Mouse (Mus musculus) fat pad, adult 2 months (tissue): ENCODE results near the gene Klf12.

Experiments used
- DNase-seq: peaks from one replicate; pipeline ENCODE4 v3.0.0-alpha.2; 2011; ENCODE audit warnings: low read depth, low spot score; ENCODE audit errors: extremely low read depth

Gene Klf12

DNA sequence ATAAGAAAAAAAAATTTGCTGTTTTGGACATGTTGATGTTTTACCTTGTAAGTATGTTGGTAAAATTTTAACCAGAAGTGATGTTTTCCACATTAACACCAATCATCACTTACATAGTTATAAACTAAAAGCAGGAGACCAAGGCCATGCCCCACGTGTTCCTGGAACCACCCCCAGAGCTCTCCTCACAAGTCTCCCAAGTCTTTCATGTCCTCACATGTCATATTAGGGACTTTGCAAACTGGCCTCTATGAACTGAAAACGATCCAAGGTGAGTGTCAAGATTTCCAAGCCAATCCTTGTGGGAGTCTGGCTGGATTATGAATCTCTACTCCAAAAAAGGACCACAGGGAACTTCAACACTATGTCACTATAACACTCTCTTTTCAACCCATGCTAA lies 231.6 kb downstream of the Klf12 start:
- no peak for DNase-seq

DNA sequence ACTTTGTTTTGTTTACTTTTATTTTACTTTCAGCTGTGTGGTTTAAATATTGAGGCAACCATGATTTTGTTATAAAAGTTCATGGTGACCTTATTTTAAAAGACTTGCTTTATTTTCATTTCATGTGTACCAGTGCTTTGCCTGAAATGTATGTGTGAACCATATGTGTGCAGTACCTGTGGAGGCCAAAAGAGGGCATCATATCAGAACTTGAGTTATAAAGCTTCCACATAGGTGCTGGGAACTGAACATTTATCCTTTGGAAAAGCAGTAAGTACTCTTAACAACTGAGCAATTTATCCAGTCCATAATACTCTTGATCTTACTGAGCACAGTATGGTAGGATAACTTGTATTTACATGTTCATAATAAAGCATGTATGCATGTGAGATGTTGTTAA lies 239.0 kb downstream of the Klf12 start:
- no peak for DNase-seq

DNA sequence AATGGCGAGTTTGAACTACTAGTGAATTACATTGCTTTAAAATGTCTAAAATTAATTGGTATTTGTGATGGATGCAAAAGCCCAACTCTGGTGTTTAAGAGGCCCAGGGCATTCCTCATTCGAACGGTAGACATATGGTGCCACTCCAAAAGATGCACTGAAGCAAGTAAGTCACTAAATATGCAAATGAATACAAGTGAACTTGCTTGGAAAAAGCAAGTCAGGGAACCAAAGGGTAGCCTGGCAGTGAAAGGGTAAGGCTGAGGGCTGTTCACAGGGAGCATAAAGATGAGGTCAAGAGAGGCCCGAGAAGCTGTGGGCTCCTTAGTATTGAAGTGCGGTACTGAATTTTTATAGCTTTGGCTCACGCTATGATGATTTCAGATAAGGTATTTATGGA lies 242.7 kb downstream of the Klf12 start:
- DNase-seq = no peak

DNA sequence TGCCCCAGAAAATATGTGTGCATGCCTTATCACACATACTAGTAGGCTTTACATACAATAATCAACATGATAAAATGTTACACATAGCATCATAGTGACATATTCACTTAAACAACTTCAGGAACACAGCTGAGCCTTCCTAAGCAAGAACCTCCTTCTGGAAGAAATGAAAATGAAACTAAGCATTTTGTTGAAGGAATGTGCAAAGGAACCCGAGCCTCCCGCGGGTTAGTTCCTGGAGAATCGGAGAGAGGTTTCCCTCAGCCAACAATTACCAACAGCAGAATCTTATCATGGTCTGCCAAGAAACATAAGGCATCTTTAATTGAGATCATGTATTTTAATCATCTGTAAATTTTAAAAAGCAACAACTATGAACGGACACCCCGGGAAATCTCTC lies 257.8 kb downstream of the Klf12 start:
- no peak for DNase-seq

DNA sequence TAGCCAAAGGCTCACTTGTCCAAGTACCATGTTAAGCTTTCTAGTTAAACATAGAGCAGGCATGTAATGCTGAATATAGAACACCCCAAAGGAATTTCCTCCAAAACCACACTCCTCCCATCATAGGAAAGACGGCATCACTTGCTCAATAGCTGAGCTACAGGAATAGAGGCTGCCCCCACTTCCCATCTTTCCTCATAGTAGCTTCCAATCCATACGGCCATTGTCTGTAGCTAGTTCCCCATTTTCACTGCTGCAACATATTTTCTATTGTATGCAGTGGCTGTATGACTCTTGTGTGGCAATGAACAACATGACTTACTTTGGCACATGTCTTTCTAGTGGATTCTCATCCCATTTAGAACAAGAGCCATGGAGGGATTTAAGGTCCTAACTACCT lies 267.3 kb downstream of the Klf12 start:
- DNase-seq = no peak

DNA sequence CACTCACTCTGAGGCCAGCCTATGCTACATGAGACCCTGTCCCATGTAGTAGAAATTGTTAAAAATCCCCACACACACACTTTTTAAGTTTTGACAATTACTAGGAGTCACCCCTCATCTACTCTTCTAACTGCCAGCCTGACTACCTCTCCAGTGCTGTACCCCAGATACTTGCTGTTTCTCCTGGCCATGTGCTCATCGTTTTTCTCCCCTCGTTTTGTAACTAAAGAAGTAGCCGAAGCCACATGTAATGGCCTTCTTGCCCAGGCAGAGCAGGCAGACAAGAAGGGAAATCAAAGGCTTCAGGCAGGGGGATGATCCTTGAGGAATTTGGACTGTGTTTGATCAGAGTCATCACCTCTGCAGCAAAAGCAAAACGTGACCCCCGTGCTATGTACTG lies 274.0 kb downstream of the Klf12 start:
- DNase-seq = no peak

DNA sequence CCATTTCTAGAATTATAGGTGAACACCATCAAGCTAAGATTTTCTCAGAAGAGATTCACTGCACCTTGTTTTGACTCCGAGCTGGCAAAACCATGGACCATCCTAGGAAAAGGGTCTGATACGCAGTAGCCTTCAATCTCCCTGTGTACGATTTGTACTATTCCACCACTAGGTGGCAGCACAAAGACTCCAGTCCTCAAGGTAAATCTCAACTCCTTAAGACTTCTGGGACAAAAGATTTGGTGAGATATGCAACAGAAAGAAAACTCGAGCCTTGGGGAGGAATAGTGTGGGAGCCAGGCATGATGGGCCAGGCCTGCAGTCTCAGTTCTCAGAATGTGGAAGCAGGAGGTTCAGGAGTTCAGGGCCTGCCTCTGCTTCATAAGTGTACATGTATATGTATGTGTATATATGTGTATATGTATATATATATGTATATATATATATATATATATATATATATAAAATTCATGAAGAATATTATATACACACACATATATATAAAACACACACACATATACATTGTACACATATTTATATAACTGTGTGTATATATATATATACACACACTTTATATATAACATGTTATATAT lies 274.6 kb downstream of the Klf12 start:
- no peak for DNase-seq

DNA sequence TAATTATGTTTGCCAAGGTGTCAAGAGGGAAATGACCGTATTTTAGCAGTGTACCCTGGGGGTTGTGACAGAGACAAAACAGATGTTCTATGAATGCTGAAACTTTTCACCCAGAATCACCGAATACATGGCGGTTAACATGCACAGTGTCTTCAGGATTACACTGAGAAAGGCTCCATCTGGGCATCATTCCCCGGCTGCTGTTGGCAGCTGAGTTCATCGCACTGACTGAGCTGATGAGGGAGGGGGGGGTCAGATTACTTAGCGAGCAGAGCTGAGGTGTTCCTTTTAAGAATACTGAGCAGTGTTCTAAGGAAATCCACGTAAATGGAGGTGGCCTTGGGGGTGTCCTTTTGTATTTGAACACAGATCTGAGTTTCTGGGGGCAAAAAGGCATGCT lies 301.0 kb downstream of the Klf12 start:
- DNase-seq = no peak

DNA sequence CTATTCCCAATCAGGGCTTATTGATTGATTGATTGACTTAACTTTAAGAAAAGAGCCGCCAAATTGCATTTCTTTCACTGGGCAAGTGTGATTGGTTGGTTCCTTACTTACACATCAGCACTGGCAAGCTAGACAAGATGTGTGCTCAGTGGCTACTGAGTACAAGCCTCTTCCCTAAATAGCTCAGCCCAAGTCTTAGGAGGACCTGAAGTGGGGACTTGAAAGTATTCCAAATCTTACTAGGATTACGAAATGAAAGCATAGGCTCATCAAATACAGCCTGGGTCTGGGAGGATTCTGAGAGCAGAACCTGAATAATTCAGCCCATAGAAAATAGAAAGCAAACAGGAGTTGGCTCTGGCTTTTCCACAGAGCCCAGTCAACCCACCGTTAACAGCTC lies 303.3 kb downstream of the Klf12 start:
- DNase-seq = no peak

DNA sequence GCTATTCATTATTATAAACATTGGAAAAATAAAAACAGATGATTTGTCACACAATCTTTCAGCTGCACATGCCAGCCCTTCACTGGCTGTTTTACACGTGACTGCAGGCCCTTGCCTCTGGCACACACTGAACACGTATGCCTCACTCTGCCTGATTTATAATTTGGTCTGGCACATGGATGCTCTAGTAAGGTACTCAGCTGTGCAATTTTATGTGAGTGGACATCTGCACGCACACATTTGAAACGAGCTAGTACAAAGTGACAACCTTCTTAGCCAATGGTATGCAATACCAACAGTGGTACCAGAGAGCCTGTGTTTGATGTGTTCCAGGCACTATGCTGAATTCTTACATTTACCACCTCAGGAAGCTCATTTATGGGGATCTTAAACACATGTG lies 316.6 kb downstream of the Klf12 start:
- DNase-seq = no peak

DNA sequence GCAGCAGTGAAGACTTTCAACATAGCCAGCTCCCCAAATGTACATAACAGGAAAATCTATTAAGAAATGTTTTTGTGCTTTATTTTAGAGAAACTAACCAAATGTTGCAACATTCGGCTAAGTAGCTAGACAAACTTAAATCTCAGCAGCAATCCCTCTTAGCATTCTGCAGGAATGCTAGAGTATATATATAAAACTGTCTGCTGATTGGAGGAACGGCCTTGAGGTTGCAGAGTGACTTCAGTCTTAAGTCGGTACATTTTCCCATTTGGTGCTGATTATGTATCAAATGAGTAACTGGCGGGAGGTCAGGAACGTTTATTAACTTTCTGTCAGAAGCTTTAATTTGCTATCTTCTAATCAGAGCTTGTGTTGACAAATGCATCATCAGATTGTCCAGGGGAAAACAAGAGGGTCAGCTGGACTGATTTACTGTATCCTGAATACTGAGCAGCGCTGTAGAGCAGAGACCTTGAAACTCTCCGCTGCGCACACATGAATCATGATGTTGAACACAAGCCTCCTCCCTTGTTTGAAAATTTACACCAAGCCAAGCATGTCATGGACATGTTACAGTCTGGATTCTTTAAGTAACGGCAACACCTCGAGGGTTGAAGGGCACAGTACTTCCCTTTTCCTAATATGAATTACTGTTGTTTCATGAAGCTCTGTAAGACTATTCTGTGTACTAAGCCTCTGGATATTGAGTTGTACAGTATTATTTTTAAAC lies 323.8 kb downstream of the Klf12 start:
- DNase-seq = no peak

DNA sequence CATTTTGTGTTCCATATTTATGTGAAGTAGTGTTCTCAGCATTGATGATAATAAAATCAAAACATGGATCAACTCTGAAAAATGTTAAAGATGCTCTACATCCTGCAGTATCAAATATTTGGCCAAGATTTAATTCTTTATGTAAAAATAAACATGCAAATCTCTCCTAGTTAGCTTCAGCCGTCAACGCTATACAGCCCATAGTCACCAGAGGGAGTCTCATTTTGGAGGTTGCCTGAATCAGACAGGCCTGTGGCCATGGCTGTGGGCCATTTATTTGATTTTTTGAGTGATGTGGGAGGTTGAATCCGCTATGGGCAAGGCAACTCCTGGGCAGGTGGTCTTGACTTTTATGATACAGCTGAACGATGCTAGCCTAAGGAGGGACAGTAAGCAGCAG lies 329.3 kb downstream of the Klf12 start:
- no peak for DNase-seq

DNA sequence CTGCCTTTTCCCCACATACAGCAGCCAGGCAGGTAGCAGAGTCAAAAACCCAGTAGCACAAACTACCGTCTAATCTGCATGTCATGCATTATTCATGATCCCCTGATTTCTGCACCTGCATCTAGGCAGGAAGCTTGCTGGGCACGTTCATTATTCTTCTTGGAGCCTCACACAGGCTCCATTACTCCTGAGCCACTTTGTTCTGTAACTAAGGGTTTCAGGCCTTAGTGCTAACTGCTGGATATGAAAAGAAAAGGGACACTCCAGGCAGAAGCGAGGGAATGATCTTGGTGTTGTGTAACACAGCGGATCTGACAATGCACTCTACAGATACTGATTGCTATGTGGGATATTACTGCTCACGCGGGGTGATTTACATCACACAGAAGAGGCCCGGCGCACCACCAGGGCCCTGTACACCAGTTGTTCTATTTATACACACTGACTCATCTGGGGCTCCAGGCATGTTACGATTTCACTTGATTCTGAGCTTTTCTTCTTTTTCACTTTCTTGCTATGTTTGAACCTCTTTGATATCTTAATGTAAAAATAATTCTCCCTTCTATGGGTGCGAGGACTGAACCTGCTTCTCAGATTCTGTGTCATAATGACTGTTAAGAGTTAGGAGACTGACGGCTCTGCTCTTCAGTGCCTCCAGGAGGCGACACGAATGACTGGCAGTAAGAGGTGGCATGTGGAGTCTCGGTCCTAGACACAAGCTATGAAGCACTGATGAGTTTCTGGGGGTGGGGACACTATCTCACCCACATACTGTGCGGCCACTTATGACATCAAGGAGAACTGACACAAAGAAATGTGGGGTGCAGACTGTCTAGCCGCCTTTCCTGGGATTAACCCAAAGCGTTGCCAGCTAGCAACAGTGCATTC lies 340.0 kb downstream of the Klf12 start:
- DNase-seq = no peak

DNA sequence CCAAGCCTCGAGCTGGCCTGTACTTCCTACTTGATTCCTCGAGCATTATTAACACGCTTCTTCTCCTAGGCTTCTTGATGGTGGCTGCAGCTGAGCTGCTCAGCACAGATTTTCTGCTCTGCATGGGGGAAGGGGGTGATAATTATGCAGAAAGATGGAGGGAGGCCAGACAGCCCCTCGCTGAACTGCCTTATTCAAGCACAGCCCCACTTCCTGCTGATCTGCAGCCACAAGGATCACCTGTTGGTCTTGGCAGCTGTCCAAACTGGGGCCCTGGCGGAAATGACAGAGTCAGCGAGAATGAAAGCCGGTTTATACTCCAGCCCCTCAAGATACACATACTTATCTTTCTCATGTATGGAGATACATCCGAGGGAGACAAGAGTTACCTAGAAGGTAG lies 341.3 kb downstream of the Klf12 start:
- DNase-seq = no peak

DNA sequence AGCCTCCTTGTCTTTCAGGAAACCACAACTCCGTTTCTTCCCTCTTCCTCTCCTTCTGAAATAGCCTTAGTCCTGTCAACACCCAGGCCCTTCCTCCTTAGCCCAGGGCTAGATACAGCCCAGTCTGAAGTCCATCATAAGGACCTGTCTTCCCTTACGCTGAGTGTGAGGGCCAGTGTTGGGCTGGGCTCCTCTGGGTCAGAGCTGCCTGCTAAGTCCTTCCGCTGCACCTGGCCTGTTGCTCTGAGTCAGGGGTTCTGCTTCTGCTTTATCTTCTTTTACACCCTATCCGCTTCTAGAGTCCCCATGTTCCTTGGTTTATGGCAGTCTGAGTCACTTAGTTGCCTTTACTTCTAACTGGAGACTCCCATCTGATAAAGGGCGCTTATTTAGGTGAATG lies 351.0 kb downstream of the Klf12 start:
- DNase-seq = no peak

DNA sequence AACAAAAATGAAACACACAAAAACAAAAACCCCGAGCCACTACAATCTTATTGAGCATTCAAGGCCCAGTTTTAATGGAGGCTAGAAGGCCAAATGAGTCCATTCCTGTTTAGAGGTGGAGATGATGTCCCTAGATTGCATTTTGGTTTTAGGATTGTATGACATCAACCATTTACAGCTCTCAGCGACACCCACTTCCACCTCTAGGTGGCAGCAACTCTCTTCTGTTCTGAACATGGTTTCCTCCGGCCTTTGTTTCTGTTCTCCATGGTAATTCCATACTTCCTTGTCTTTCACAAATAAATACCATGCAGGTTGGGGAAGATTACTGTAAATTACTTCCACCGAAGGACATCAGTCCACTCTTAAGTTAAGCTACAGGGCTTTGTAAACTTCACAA lies 352.6 kb downstream of the Klf12 start:
- no peak for DNase-seq

DNA sequence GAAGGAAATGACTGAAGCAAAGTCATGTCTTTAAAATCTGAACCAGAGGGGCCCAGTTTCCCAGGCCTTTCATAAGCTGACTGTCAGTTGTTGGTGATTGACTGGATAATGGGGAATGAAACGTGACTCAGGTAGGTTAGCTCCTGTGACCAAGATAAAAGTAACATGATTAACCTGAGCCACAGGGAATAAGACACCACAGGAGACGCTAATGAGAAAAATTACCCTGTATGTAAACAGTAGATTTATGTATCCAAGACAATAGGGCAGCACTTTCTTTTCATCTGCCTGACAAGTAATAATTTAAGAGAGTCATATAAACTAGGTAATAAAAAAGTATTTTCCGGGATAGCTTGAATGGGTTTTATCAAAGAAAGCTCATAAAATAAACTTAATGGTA lies 372.6 kb downstream of the Klf12 start:
- DNase-seq = no peak

DNA sequence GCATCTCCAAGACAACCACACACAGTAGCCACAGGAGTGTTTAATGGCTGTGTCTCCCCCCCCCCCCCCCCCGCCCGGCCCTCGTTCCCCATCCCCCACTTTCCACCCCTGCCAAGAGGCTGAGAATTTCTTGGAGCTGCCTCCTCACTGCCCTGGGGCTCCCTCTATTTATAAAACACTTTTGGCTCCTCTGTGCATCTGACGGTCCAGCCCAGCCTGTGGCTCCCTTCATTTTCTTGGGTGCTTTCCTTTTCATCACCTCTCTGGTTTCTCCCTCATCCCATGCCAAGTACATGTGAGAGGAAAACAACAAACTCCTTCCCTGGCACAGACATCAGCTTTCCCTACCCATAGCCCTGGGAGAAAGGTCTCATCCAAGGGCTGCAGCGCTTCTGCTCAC lies 373.6 kb downstream of the Klf12 start:
- DNase-seq = no peak

DNA sequence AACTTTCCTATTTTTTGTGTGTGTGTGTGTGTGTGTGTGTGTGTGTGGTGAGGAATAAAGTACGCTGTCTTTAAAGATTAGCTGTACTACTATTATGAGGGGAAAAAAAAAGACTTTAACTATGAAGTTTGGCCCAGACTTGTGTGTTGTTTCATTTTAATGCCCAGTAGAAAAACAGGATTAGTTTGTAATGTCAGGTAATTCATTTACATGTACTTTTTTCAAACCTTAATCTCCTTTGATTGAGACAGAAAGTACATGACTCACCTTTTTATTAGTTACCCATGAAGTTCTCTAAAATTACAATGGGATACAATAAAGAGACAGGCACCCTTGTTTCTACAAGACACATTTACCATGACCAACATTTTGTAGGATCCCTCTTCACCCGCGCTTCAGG lies 383.6 kb downstream of the Klf12 start:
- DNase-seq = no peak

DNA sequence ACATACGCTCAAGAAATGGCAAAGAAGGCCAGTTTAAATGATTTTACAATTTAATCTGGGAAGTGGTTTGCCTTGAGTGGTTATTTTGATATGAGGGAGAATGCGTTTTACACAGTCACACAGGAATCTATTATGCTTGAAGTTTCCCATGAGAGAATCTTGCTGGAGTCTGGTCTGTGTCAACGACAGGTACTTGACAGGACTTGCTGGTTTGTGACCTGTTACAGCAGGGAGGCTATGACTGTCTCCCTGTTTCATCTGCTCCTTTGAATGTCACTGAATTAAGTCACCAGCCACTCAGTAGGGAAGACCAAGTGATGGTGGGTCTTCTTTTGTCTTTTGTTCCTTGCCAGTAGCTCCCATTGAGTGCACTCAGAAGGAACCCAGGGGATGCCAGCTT lies 385.6 kb downstream of the Klf12 start:
- no peak for DNase-seq

DNA sequence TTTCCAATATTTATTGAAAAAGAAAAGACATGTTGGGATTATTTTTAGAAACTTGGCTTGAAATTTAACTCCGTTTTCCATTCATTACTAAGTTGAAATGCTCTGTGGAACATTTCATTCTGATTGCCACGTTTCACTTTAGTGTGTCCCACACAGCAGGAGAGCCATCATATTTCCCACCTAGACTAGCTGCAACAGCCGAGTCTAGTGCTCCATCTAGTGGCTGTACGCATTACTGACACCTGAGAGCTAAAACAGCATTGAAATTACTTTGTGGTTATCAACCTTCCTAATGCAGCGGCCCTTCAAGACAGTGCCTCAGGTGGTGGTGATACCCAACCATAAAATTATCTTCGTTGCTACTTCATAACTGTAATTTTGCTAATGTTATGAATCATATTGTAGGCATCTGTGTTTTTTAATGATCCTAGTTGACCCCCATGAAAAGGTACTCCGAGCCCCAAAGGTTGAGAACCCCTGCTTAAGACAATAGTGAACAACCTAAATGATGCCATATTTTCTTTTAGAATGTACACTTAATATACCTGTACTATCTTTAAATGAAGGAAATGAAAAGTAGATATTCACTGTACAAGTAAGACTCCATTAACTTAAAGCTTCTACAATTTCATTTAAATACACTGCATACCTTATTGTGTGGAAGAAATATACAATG lies 389.6 kb downstream of the Klf12 start:
- no peak for DNase-seq

DNA sequence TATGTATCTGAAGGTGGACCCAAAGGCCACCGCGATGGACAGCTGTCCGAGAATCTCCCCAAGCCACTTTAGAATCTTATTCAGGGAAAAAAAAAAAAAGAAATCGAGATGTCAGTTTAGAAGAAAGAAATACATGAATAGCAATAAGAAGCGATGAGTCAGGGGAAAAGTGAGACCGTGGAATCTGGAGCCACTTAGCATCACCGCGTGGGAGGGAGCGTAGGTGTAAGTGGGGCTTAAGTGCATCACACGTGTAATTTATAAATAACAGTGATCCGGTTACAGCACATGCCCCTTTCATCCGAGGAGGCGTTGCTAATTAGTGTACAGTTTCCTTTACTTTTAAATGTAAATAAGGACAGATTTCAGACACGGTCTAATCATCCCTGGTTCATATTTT lies 390.4 kb downstream of the Klf12 start:
- DNase-seq = no peak
